Mouse (Mus musculus) hindbrain, embryonic 15.5 days (tissue): ENCODE measurements around the gene Utp20. TPM values are rescaled to one million over a fixed set of nuclear protein-coding genes. Genes with fewer than 3 reads are reported as not detected.
A peak's percentile ranks its signal among the peaks of the same experiment; 100 is the strongest.
"Not testable (repeated sequence)": the region's sequence is repeated elsewhere in the genome, so short reads cannot be mapped to it uniquely, and the experiment has no call there.

ENCODE experiments used
- ATAC-seq: fragments of 200-750 bp; cut with Nextera tagmentation; 2 replicates; pipeline ENCODE4 v1.8.0; 2017; ENCODE audit warnings: low read depth, moderate number of reproducible peaks, moderate TSS enrichment; ENCODE audit not compliant: low FRiP score
- H3K27ac ChIP-seq: fragments of 300-500 bp; sonication (generic); replicated peaks from 2 replicates; pipeline ENCODE4 v1.5.1; 2015; ENCODE audit warnings: mild to moderate bottlenecking, inconsistent platforms
- H3K27me3 ChIP-seq: fragments of 300-500 bp; sonication (generic); 2 replicates; pipeline ENCODE4 v1.6.1; 2015; ENCODE audit warnings: control low read depth, inconsistent platforms
- H3K36me3 ChIP-seq: fragments of 300-500 bp; sonication (generic); 2 replicates; pipeline ENCODE4 v1.6.1; 2015; ENCODE audit warnings: control low read depth, inconsistent platforms
- H3K4me1 ChIP-seq: fragments of 300-500 bp; sonication (generic); replicated peaks from 2 replicates; pipeline ENCODE4 v1.6.1; 2015; ENCODE audit warnings: control low read depth, inconsistent platforms
- H3K4me2 ChIP-seq: fragments of 300-500 bp; sonication (generic); 2 replicates; pipeline ENCODE4 v1.6.1; 2015; ENCODE audit warnings: moderate library complexity, mild to moderate bottlenecking, inconsistent platforms
- H3K4me3 ChIP-seq: fragments of 300-500 bp; sonication (generic); 2 replicates; pipeline ENCODE4 v1.5.1; 2015; ENCODE audit warnings: mild to moderate bottlenecking, inconsistent platforms
- H3K9ac ChIP-seq: fragments of 300-500 bp; sonication (generic); 2 replicates; pipeline ENCODE4 v1.6.1; 2015; ENCODE audit warnings: inconsistent platforms
- H3K9me3 ChIP-seq: fragments of 300-500 bp; sonication (generic); 2 replicates; pipeline ENCODE4 v1.6.1; 2016; ENCODE audit warnings: control low read depth, inconsistent platforms
- WGBS: fragments of 180-500 bp; shearing (Covaris S2); methylation state at CpG from one replicate; pipeline ENCODE4 v1.1.7; 2015; 5-methylcytosine and 5-hydroxymethylcytosine counted together
- polyA plus RNA-seq: library from polyadenylated mRNA; unstranded; fragments of >200 nt; fragmentation: Nextera tagmentation; extraction: Ambion mirVana; gene quantifications from 2 replicates; pipeline ENCODE4 v1.2.1, GENCODE M21; 2015

The Utp20 gene
- polyA plus RNA-seq, result 8.7 and 9.5 TPM in 2 replicates

DNA sequence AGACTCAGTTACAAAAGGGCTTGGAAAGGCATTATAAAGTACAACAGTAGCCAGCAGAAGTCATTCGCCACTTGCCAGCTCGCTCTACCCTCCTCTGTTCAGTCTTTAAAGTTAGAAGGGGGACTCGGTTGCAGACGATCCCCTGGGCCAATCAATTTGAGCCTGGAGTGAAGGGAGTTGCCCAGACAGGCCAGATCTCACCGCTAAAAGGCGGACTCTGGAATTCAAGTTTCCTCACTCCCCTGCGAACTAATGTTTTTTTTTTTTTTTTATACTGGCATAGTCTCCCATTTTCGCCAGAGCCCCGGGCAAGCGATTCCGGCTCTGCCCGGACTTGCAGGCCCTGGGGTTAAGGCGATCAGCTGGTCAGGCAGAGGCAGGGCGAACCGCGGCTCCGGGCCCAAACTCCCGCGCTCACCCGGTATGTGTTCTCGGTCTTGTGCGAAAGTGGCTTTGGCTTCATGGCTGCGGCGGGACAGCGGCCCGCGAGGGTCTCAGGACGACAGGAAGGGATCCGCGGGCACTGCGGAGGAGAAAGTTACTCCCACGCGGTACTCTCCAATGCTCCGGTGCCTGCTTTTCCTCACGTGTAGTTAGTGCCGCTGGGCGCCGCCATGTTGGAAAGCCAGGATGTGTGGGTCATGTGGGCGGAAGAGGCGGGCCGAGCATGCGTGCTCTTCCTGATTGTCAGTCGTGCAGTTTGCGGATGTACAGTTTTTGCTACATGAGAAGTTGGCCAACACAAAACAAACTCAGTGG, at the start of gene Utp20:
Utp20 (minus strand) TSS at position 617 of the 759 bp plus-strand sequence.
- Histone ChIP-seq H3K4me1 (peaks cover 11% of the 10 kb centered on the region), H3K4me2 (peak within 1 kb of the TSS; percentile 87), H3K9me3 (no peaks in the 10 kb centered on the region), H3K27me3 (no peaks in the 10 kb centered on the region), H3K27ac (no peak within 1 kb of the TSS), H3K36me3 (peaks cover 18% of the 10 kb centered on the region; the same call in 1 of the 2 replicates), H3K9ac (peak within 1 kb of the TSS; percentile 49), H3K4me3 (peak within 1 kb of the TSS; percentile 97)
- WGBS, result under 1% methylated on average over 44 of the region's 44 CpGs
- peak; percentile 100 for ATAC-seq

DNA sequence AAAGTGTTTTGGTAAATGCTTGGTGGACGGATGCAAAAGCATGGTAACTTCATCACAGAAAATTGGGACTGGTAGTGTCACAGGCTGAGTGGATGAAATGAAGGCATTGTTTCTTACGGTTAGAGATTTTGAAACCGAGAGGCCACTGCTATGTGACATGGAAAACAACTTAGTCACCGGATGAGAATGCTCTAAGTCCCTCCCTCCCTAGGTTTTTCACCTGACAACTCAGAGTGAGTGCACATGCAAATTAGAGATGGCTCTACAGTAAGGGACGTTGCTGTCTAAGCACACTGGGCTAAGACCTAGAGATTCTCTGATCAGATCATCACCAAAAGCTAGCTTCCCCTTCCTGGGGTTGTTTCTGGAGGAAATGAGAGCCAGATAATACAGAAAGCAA, 48.3 kb upstream of the Utp20 start:
- Histone ChIP-seq H3K9ac (no peak overlapping the region), H3K4me1 (no peaks in the 10 kb centered on the region), H3K27me3 (no peaks in the 10 kb centered on the region), H3K36me3 (no peaks in the 10 kb centered on the region), H3K4me3 (no peak overlapping the region), H3K4me2 (no peak overlapping the region), H3K9me3 (no peaks in the 10 kb centered on the region), H3K27ac (no peak overlapping the region)
- 78% methylated on average over 5 of the region's 5 CpGs for WGBS
- no peak for ATAC-seq

DNA sequence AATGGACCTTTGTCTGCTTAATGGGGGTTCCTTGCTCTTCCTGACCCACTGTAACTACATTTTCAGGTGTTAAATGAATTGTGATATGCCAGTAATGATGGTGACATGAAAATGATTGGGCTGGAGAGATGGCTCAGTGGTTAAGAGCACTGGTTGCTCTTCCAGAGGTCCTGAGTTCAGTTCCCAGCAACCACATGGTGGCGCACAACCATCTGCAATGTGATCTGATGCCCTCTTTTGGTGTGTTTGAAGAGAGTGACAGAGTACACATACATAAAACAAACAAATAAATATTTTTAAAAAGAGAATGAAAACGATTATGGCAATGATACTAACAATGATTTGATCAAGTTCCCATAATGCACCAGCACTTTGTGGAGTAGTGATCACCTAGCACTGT, 39.4 kb upstream of the Utp20 start:
- ATAC-seq, result no peak
- WGBS, result 75% methylated on average over 2 of the region's 2 CpGs
- Histone ChIP-seq H3K36me3 (no peaks in the 10 kb centered on the region), H3K4me1 (no peaks in the 10 kb centered on the region), H3K27me3 (no peaks in the 10 kb centered on the region), H3K4me3 (no peak overlapping the region), H3K4me2 (no peak overlapping the region), H3K9me3 (no peaks in the 10 kb centered on the region), H3K9ac (no peak overlapping the region), H3K27ac (no peak overlapping the region)

DNA sequence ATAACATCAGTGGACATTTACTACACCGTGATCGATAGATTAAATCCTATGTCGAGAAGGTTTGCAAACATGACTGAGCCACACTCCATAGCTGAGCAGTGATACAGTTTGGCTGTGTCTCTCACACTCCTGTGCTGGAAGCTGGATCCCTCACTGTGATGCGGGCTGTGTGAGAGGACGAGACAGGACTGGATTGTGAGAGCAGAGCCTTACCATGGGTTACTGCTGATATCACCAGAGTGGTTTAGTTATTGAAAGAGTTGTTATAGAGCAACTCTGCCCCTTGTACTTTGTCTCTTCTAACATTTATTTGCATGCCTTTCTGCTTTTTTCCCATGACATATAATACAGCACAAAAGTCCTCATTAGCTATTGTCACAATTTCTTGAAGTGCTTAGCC, 35.7 kb upstream of the Utp20 start:
- H3K4me2 ChIP-seq, result no peak overlapping the region
- H3K27ac ChIP-seq, result no peak overlapping the region
- no peak overlapping the region for H3K4me3 ChIP-seq
- 95% methylated on average over 5 of the region's 5 CpGs for WGBS
- ATAC-seq, result no peak
- no peaks in the 10 kb centered on the region for H3K36me3 ChIP-seq
- no peaks in the 10 kb centered on the region for H3K27me3 ChIP-seq
- H3K4me1 ChIP-seq, result no peaks in the 10 kb centered on the region
- no peaks in the 10 kb centered on the region for H3K9me3 ChIP-seq
- no peak overlapping the region for H3K9ac ChIP-seq

DNA sequence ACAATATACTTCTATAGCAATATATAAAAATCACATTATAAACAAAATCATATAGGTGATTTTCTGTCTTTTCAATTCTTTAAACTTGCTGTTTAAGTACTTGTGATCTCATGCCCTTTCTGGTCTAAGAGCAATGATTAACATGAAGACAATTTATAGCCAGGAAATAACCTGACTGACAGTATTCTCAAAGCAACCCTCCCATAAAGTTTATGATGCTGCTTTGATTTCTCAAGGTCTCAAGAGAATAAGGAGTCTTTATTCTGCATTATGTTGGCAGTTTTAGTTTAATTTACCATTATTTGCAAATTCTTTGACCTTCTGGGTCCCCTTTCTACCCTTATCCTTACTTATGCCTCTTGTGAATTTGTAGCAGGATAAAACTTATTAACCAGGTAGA, 34.8 kb upstream of the Utp20 start:
- ATAC-seq, result no peak
- no peaks in the 10 kb centered on the region for H3K36me3 ChIP-seq

DNA sequence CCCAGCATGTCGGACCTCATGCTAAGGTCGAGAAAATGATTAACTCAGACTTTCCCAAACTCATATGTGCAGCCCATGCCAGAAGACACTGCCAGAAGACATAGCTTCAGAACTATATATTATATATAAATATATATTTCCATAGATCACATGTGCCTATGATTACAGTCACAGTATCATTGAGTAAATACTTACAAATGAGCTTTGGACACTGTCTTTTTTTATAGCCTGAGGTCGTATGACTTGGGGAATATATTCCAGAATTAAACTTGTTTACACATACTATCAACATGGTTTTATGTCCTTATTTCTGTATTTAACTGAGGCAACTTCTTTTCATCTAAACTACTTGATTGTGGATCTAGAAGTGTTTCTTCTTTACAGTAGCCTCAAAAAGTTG, 34.3 kb upstream of the Utp20 start:
- H3K4me1 ChIP-seq, result no peaks in the 10 kb centered on the region
- no peaks in the 10 kb centered on the region for H3K27me3 ChIP-seq
- no peak overlapping the region for H3K4me3 ChIP-seq
- no peak overlapping the region for H3K9ac ChIP-seq
- H3K27ac ChIP-seq, result no peak overlapping the region
- H3K9me3 ChIP-seq, result no peaks in the 10 kb centered on the region
- no peak overlapping the region for H3K4me2 ChIP-seq
- no peak for ATAC-seq
- H3K36me3 ChIP-seq, result no peaks in the 10 kb centered on the region
- 86% methylated on average over 3 of the region's 3 CpGs for WGBS

More for the DNA sequence above, 34.8 kb upstream of the Utp20 start:
- no peak overlapping the region for H3K9ac ChIP-seq
- H3K27ac ChIP-seq, result no peak overlapping the region
- no peaks in the 10 kb centered on the region for H3K4me1 ChIP-seq
- H3K4me2 ChIP-seq, result no peak overlapping the region
- no peak overlapping the region for H3K4me3 ChIP-seq
- no peaks in the 10 kb centered on the region for H3K9me3 ChIP-seq
- H3K27me3 ChIP-seq, result no peaks in the 10 kb centered on the region

DNA sequence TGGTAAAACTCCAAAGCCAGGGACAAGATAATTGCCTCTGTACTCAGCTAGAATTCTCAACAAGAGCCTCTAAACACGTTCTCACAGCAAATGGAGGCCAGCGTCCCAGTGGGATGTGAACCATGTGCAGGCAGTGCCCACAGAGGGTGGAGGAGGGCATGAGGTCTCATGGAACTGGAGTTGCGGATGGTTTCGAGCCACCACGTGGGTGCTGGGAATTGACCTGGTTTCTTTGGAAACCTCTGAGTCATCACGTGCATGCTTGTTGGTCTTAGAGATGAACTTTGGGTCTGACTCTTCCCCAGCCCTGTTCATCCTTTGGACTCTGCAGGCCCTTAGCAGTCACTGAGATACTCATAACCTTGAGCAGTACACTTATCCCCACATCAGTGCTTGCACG, 26.7 kb upstream of the Utp20 start:
- ATAC-seq, result no peak
- no peak overlapping the region for H3K4me2 ChIP-seq
- H3K27me3 ChIP-seq, result no peaks in the 10 kb centered on the region
- H3K27ac ChIP-seq, result no peak overlapping the region
- WGBS, result 92% methylated on average over 7 of the region's 7 CpGs
- no peaks in the 10 kb centered on the region for H3K36me3 ChIP-seq
- H3K9me3 ChIP-seq, result no peaks in the 10 kb centered on the region
- no peaks in the 10 kb centered on the region for H3K4me1 ChIP-seq
- H3K4me3 ChIP-seq, result no peak overlapping the region
- H3K9ac ChIP-seq, result no peak overlapping the region

DNA sequence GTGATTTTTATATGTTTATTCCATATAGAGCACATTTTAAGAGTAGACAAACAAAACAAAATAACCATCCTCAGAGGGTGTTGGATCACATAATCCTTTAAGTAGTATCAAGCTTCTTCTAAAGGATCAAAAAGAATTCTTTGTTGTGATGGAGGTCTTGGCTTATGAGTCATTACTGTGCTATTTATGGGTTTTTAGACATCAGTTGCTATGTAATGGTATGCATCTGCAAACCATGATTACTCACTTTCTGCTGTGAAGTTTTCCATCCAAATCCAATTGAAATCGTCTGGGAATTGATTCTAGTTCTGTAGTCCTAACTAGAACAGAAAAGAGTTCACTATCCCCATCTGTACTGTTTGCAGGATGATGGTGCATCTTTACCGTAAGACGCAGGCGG, 23.4 kb upstream of the Utp20 start:
- Histone ChIP-seq H3K27ac (no peak overlapping the region), H3K4me1 (no peaks in the 10 kb centered on the region), H3K27me3 (no peaks in the 10 kb centered on the region), H3K4me3 (no peak overlapping the region), H3K4me2 (no peak overlapping the region), H3K9ac (no peak overlapping the region), H3K9me3 (no peaks in the 10 kb centered on the region), H3K36me3 (no peaks in the 10 kb centered on the region)
- 94% methylated on average over 4 of the region's 4 CpGs for WGBS
- no peak for ATAC-seq

DNA sequence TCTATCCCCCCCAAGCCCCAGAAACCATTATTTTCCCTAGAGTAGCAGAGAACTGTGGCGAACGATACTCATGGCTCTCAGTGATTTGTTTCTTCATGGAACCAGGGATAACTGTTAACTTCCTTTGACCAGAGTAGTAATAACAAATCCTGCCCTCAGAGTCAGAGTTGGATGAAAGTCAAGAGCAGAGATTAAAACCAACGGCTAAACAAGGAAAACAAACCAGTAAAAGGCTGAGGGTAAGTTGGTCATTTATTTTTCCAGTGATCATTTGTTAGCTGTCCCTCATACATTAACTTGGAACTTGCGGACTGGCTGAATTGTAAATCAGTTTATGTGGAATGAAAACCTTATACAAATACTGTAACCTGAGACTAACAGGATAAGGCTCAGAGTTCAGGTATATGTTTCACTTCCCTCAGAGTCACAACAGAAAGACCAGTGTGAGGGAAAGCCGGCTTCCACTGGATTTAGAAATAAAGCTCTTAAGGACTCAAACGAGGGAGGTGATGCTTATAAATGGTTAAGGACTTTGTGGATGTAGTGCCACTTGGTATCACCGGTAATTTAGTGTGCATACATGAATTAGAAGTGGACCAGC, 22.4 kb upstream of the Utp20 start:
- 90% methylated on average over 7 of the region's 7 CpGs for WGBS
- Histone ChIP-seq H3K4me3 (no peak overlapping the region), H3K4me1 (no peaks in the 10 kb centered on the region), H3K27me3 (no peaks in the 10 kb centered on the region), H3K36me3 (no peaks in the 10 kb centered on the region), H3K4me2 (no peak overlapping the region), H3K9ac (no peak overlapping the region), H3K27ac (no peak overlapping the region), H3K9me3 (no peaks in the 10 kb centered on the region)
- no peak for ATAC-seq

DNA sequence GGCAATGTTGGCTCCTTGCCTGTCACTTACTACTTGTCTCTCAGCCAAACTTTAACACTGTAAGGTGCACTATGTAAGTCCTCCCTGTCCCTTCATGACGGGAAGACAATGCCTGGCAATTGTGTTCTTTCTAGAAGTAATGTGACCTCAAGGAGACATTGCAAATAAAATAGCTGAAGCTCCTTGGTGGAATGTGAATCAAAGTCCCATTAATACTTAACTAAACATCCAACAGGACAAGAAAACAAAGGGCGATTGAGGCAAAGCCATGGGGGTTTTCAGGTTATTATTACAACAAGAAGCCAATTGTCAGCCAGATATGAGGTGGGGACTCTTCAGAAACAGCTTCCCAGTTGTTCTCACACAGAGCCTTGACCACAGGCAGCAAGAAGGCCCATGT, 7.6 kb upstream of the Utp20 start:
- 67% methylated on average over 2 of the region's 2 CpGs for WGBS
- H3K4me3 ChIP-seq, result no peak overlapping the region
- H3K4me2 ChIP-seq, result no peak overlapping the region
- H3K9me3 ChIP-seq, result no peaks in the 10 kb centered on the region
- no peaks in the 10 kb centered on the region for H3K27me3 ChIP-seq
- H3K27ac ChIP-seq, result no peak overlapping the region
- ATAC-seq, result no peak
- no peak overlapping the region for H3K9ac ChIP-seq
- no peaks in the 10 kb centered on the region for H3K4me1 ChIP-seq
- H3K36me3 ChIP-seq, result no peaks in the 10 kb centered on the region

DNA sequence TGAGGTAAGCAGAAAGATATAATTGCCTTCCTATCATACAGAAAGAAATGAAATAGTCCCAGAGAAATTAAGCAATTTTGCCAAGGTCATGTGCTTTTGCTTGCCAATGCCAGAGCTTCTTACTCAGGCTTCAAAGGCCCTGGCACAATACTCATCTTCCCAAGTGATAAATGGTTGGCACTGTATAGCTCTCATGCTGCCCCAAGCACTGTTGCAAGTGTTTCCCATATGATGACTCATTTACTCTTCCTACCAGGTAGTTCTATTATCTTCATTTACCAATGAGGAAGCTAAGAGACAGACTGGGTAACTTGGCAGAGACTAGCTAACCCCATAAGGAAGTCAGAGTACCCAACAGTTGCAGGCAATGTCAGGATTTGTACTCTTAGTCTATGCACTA, 1.8 kb upstream of the Utp20 start:
- H3K9ac ChIP-seq, result no peak overlapping the region
- H3K36me3 ChIP-seq, result peaks cover 8% of the 10 kb centered on the region; the same call in 1 of the 2 replicates
- no peak overlapping the region for H3K4me3 ChIP-seq
- no peak for ATAC-seq
- H3K27me3 ChIP-seq, result no peaks in the 10 kb centered on the region
- peaks cover 11% of the 10 kb centered on the region for H3K4me1 ChIP-seq
- H3K9me3 ChIP-seq, result no peaks in the 10 kb centered on the region
- no peak overlapping the region for H3K27ac ChIP-seq
- no peak overlapping the region for H3K4me2 ChIP-seq

DNA sequence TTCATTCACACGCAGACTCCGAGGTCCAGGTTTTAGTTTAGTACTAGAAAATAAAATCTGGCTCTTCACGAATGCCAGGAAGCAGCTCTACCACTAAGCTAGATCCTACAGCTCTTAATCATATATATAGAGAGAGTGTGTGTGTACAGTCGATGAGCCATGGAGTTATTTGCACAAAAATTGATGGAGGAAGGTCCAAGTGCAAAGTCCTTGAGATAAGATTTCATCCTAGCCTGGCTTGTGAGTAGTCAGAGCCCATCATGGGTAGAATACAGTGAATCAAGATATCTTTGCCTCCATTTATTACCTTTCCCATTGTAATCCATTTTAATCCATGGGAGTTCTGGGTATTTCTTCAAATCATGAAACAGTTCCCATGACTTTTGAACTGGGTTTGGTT, 992 bp upstream of the Utp20 start:
- Histone ChIP-seq H3K27me3 (no peaks in the 10 kb centered on the region), H3K36me3 (peaks cover 11% of the 10 kb centered on the region; the same call in 1 of the 2 replicates), H3K9me3 (no peaks in the 10 kb centered on the region), H3K4me3 (peak overlapping the region; percentile 97), H3K27ac (no peak overlapping the region), H3K9ac (no peak overlapping the region), H3K4me1 (peaks cover 11% of the 10 kb centered on the region), H3K4me2 (peak overlapping the region; percentile 87)
- WGBS, result 91% methylated on average over 4 of the region's 4 CpGs
- ATAC-seq, result no peak

DNA sequence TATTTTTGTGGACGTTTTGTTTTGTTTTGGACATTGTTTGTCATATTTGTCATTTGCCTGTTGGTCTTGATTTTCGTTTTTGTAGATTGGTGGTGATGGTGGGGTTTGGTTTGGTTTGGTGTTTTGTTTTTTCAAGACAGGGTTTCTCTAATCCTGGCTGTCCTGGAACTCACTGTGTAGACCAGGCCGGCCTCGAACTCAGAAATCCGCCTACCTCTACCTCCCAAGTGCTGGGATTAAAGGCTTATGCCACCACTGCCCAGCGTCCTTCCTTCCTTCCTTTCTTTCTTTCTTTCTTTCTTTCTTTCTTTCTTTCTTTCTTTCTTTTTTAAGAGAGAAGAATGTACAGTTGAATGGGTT, 323 bp upstream of the Utp20 start:
- 2% methylated on average over 6 of the region's 6 CpGs for WGBS
- Histone ChIP-seq H3K36me3 (peaks cover 12% of the 10 kb centered on the region; the same call in 1 of the 2 replicates), H3K4me3 (peak overlapping the region; percentile 97), H3K4me1 (peaks cover 11% of the 10 kb centered on the region), H3K9ac (peak overlapping the region; percentile 49), H3K4me2 (peak overlapping the region; percentile 87)
- not testable (repeated sequence) for H3K27ac ChIP-seq, H3K9me3 ChIP-seq, H3K27me3 ChIP-seq
- peak; percentile 71 for ATAC-seq
